Mouse (Mus musculus) kidney, embryonic 15.5 days (tissue): Measurements from ENCODE around the gene Gnas. TPM values are rescaled to one million over a fixed set of nuclear protein-coding genes. Genes with fewer than 3 reads are reported as not detected.

ENCODE experiments used
- microRNA counts: library from miRNA; unstranded; fragments of <30 nt; microRNA quantifications from one replicate; lab custom pipeline; 2016
- microRNA-seq: library from miRNA; unstranded; fragments of <30 nt; microRNA quantifications from one replicate; pipeline ENCODE4, GENCODE M21; 2016
- polyA plus RNA-seq: library from polyadenylated mRNA; unstranded; fragments of >200 nt; fragmentation: Nextera tagmentation; extraction: Ambion mirVana; gene quantifications from 2 replicates; pipeline ENCODE4 v1.2.1, GENCODE M21; 2015

Gene Gnas
- polyA plus RNA-seq, 1 experiment from 2014 or later: 1,642 TPM

MicroRNA genes within 50 kb of the gene (microRNA counts, 519-probe panel; counts per million panel counts)
- microRNA mmu-miR-296-3p (lab: Ali Mortazavi, UCI): 31.7 counts per million
- 3,070 counts per million, percentile 82 among the panel's probes with 10 or more counts for microRNA mmu-miR-296-5p (lab: Ali Mortazavi, UCI)
- microRNA mmu-miR-298 (lab: Ali Mortazavi, UCI): 31.7 counts per million

Small RNA genes lying within 50 kb of the gene (microRNA-seq; reads per million reads assigned to microRNA genes)
- gene Gm27591 (not detected), gene Mir296 (4,506 reads per million, percentile 92 among the genes with 10 or more reads in this experiment), gene Mir298 (2,079 reads per million, percentile 85 among the genes with 10 or more reads in this experiment)

Other genes with a start within 250 kb of the Gnas start
- 11.2 and 12.8 TPM in 2 replicates for gene Stx16, start 208.0 kb upstream of the Gnas start, polyA plus RNA-seq
- 43.1 and 48.2 TPM in 2 replicates for gene Npepl1, start 174.0 kb upstream of the Gnas start, polyA plus RNA-seq
- gene Gm20721, start 62.4 kb downstream of the Gnas start, polyA plus RNA-seq: 13.1 and 15.7 TPM in 2 replicates
- 112 and 130 TPM in 2 replicates for gene Nelfcd, start 131.5 kb downstream of the Gnas start, polyA plus RNA-seq
- gene Ctsz, start 154.7 kb downstream of the Gnas start, polyA plus RNA-seq: 133 and 136 TPM in 2 replicates
- 1.6 and 2.6 TPM in 2 replicates for gene Tubb1, start 166.4 kb downstream of the Gnas start, polyA plus RNA-seq
- gene Atp5e, start 179.8 kb downstream of the Gnas start, polyA plus RNA-seq: 849 and 854 TPM in 2 replicates
- gene Prelid3b, start 188.8 kb downstream of the Gnas start, polyA plus RNA-seq: 109 and 110 TPM in 2 replicates